Mouse (Mus musculus): ENCODE results near the gene Ift122.
"Not testable (repeated sequence)": the region's sequence is repeated elsewhere in the genome, so short reads cannot be mapped to it uniquely, and the experiment has no call there.

The Ift122 gene

GRCm38 (mm10) chr6:115846640-115847411 is 6.4 kb upstream of the Ift122 start:
- no peak for DNase-seq

- no peak for DNase-seq
These were observed 4.5 kb upstream of the Ift122 start for GRCm38 (mm10) chr6:115848598-115849304.

- no peak for DNase-seq
These were observed 702 bp upstream of the Ift122 start for GRCm38 (mm10) chr6:115852446-115853090.

DNA sequence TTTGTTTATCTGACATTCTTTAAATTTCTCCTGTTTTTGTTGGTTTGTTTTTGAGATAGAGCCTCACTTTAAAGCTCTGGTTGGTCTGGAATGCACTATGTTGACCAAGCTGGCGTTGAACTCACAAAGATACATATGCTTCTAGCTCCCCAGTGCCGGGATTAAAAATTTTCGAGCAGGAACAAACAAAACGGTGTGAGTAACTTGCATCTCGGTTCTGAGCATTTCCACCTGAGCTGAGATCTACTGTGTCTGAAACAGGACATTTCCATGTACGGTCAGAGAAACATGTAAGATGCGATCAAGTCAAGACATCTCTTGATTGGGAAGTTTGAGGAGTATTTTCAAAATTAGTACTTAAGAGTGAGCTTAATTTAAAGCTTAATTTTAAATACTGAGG is 715 bp downstream of the Ift122 start:
- DNase-seq = no peak

DNA sequence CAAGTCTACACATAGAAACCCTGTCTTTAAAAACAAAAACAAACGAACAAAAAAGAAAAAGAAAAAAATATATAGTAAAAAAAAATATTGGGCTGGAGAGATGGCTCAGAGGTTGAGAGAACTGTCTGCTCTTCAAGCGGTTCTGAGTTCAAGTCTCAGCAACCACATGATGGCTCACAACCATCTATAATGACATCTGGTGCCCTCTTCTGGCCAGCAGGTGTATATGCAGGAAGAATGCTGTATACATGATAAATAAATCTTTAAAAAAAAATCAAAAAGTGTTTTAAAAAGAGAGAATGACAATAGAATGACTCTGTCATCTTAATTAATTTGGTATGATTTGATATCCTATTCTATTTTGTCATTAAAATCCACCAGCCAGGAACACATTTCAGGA is 1.2 kb downstream of the Ift122 start:
- no peak for DNase-seq

- no peak for DNase-seq
These were observed 2.6 kb downstream of the Ift122 start for GRCm38 (mm10) chr6:115855733-115856360.

GRCm38 (mm10) chr6:115856361-115856745 is 3.1 kb downstream of the Ift122 start:
- DNase-seq = no peak

DNA sequence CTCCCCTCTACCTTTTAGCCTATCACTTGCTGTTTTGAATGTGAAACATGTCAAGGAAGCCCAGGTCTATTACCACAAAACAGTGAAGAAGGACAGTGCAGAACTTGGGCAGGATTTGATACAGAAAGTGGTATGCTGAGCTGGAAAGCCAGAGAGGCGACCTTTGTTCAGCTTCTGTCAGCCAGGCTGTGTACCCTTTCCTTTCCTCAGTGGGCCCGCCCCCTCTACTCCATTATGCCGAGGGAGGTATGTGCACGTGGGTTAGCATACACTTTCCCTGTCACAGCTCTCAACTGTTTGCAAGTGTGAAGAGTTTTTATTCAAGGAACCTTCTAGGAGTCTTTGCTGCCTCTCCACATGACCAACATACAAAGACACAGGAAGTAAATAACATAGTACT is 6.0 kb downstream of the Ift122 start:
- no peak for DNase-seq

DNA sequence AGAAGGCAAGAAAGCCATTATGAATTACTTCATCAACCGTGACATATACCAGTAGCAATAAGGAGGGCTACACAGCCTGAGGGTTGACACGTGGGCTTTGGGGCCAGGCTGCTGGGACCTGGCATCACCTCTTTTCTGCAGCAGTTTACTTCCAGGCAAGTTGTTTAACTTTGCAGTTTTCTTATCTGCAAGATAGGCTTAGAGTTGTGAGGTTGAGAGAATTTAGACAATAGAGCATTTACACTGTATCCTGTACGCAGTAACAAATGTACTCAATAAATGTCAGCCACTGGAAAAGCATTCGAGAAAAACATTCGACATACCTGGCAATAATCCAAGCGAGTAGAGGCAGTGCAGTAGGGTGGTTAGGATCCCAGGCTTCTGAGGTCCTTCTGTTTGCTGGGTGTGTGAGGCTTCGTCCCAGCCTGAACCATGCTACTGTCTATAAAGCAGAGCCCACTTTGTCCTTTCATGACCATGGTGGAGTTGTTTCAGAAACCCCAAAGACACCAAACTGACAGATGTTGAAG is 6.8 kb downstream of the Ift122 start:
- DNase-seq = no peak

DNA sequence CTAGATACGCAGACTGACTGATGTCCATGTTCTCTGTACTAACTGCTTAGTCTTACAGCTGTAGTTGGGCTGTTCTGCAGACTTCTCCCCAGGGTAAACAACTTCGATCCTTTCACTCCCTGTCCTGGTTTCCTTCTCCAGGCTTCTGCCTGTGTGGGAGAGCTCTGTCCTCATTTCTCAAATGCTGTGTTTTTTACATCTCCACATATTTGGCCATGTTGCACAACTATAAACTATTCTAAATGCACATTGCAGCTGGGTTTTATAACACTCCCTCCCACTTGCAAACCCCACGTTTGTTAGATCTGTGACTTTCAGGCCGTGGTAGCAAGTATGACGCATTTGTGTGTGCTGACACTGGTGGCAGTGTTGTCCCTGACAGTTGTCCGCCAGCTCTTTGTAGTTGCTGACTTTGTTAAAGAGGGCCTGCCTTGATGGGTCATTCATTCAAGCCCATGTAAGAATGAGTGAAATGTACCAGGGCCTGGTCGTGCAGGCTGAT is 10.1 kb downstream of the Ift122 start:
- peak; percentile 48 for DNase-seq

DNA sequence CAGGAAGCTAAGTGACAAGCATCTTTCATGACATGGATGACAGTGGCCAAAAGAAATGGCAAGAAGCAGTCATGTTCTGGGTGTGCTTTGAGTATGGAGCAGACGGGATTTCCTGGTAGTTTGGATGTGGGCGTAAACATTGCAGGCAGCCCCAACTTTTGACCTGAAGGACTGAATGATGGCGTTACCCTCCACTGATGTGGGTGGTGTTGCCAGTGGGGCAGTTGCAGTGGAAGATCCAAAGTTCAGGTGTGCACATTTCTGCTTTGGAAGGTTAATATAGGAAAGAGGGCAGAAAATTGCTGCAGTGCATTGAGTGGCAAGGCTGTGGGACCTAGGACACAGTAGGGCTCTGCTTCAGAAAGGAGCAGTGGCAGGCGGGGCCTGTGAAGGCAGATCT is 12.0 kb downstream of the Ift122 start:
- no peak for DNase-seq

DNA sequence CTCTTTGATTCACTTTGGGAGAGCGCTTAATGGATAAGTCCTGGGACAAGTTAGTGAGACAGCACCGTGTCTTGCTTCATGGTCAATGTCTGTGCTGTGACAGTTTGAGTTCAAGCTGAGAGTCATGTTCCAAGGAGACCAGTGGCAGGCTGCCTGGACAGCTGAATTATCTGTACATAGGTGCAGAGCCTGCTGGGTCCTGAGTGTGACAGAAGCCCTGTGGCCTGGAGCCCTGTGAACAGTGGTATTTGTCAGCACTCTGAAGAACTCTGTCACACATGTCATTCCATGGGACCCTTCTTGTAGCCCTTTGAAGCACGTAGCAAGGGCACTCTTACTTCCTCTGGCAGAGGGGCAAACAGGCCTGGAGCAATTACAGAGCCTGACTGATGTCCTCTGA is 13.9 kb downstream of the Ift122 start:
- DNase-seq = not testable (repeated sequence)

DNA sequence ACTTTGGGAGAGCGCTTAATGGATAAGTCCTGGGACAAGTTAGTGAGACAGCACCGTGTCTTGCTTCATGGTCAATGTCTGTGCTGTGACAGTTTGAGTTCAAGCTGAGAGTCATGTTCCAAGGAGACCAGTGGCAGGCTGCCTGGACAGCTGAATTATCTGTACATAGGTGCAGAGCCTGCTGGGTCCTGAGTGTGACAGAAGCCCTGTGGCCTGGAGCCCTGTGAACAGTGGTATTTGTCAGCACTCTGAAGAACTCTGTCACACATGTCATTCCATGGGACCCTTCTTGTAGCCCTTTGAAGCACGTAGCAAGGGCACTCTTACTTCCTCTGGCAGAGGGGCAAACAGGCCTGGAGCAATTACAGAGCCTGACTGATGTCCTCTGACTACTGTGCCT is 18.0 kb downstream of the Ift122 start:
- DNase-seq = not testable (repeated sequence)

- no peak for DNase-seq
These were observed 24.0 kb downstream of the Ift122 start for GRCm38 (mm10) chr6:115877239-115877638.

- no peak for DNase-seq
These were observed 25.4 kb downstream of the Ift122 start for GRCm38 (mm10) chr6:115878694-115879093.

DNA sequence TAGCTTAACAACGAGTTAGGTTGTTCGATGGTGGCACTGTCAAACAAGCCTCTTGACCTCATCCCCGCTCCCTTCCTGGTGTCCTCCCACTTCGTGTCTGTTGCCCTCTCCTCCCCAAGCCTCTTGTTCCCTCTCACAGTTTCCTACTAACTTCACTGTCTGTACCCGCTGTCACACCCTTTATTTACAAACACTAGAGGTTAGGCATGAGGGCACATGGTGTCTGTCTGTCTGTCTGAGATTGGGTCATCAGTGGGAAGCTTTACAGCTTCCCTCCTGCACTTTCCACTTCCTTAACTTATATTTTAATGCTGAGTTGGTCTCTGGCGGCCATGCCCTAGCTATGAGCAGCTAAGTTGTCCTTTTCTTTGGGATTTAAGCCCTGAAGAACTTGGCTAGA is 26.5 kb downstream of the Ift122 start:
- DNase-seq = no peak

DNA sequence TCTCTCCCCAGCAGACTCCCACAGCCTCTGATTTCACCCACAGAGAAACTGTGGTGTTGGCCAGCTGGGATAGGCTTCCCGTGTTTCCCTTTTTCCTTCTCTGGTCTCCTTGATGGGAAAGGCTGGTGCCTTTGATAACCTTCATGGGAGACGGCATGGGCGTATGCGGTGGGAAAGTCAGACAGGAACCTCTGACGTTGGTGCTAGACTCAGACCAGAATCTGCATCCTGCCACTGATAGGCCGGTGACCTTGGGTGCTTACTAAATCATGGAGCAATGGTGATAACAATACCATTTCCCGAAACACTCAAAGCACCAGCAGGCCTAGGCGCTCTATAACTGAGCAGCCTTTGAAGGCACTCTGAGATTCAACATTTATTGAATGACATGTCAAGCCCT is 27.5 kb downstream of the Ift122 start:
- no peak for DNase-seq

GRCm38 (mm10) chr6:115884018-115884417 is 30.7 kb downstream of the Ift122 start:
- DNase-seq = no peak

- DNase-seq = no peak
These were observed 33.6 kb downstream of the Ift122 start for GRCm38 (mm10) chr6:115886894-115887293.

DNA sequence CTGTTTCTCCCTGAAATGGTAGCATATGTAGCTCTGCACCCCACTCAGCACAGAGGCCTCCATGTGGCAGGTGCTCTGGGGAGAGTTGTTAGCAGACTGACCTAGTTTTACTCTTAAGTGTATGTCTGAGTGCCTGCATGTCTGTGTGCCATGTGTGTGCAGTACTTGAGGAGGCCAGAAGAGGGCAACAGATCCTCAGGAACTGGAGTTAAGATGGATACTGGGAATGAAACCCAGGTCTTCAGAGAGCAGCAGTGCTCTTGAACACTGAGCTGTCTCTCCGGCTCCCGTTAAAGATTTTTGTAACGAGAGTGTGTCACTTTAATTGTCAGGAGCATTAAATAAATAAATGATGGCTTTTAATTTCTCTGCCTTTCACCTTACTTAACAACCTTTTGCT is 35.0 kb downstream of the Ift122 start:
- no peak for DNase-seq

- DNase-seq = no peak
These were observed 37.3 kb downstream of the Ift122 start for GRCm38 (mm10) chr6:115890601-115891000.

GRCm38 (mm10) chr6:115891061-115891460 is 37.8 kb downstream of the Ift122 start:
- DNase-seq = peak; percentile 61

DNA sequence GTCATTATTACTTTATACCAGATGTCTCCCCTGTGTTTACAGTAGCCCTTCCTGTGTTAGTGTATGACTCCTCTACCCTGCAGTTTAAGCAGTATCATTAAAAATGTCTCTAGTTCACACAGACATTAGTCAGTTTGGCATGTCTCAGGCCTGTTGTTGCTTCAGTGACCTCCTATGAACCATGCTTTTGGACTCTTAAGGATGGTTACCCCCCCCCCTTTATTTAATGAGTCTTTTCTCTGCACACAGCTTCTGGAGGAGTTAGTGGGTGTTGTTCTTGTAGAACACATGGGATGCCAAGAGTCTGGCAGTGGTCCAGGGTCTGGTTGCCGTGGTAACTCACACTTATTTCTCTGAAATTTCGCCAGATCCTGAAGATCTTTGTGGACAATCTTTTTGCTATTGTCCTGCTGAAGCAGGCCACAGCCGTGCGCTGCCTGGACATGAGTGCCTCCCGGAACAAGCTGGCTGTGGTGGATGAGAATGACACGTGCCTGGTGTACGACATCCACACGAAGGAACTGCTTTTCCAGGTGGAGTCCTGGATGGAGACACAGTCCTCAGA is 38.3 kb downstream of the Ift122 start:
- peak; percentile 78 for DNase-seq

All from right cerebral cortex, postnatal 25 days (tissue).